Mouse (Mus musculus): ENCODE measurements around the gene Myo1b.

- TF ChIP-seq CTCF (IDR thresholded peaks at IDR 0.05; ENCODE audit: low read depth) (no peak), EP300 (optimal IDR thresholded peaks at IDR 0.05) (no peak)
Measured at GRCm38 (mm10) chr1:51934176-51934924, 18.5 kb upstream of the Myo1b start.
